Mouse (Mus musculus) liver, adult 2 months (tissue): ENCODE measurements around the gene Gcgr. TPM values are rescaled to one million over a fixed set of nuclear protein-coding genes. Genes with fewer than 3 reads are reported as not detected.
A peak's percentile ranks its signal among the peaks of the same experiment; 100 is the strongest.

Experiments
- DNase-seq: peaks from one replicate; pipeline ENCODE4 v3.0.0-alpha.2; 2011; ENCODE audit warnings: low read depth, low spot score; ENCODE audit errors: extremely low read depth
- H3K27ac ChIP-seq: fragments of 200-500 bp; replicated peaks from 2 replicates; pipeline ENCODE4 v1.5.1; 2012; ENCODE audit warnings: low read depth, mild to moderate bottlenecking, control low read depth, inconsistent platforms, low read length; ENCODE audit not compliant: insufficient read depth
- H3K27me3 ChIP-seq: fragments of 200-500 bp; 2 replicates; pipeline ENCODE4 v1.6.1; 2012; ENCODE audit warnings: mild to moderate bottlenecking, moderate library complexity, low read length, inconsistent platforms; ENCODE audit not compliant: control insufficient read depth, insufficient read depth
- H3K36me3 ChIP-seq: fragments of 200-500 bp; 2 replicates; pipeline ENCODE4 v1.6.1; 2012; ENCODE audit warnings: low read length, inconsistent platforms; ENCODE audit not compliant: control insufficient read depth, insufficient read depth
- H3K4me1 ChIP-seq: fragments of 200-500 bp; 2 replicates; pipeline ENCODE4 v1.6.1; 2011; ENCODE audit warnings: low read length; ENCODE audit not compliant: control insufficient read depth, insufficient read depth
- H3K4me3 ChIP-seq: fragments of 200-500 bp; 2 replicates; pipeline ENCODE4 v1.5.1; 2011; ENCODE audit warnings: low read depth, mild to moderate bottlenecking, control low read depth, low read length, moderate library complexity; ENCODE audit not compliant: insufficient read depth
- H3K79me2 ChIP-seq: fragments of 200-500 bp; 2 replicates; pipeline ENCODE4 v1.6.1; 2012; ENCODE audit warnings: inconsistent platforms, mild to moderate bottlenecking, low read length, moderate library complexity; ENCODE audit not compliant: control insufficient read depth, insufficient read depth
- H3K9ac ChIP-seq: fragments of 200-500 bp; 2 replicates; pipeline ENCODE4 v1.6.1; 2012; ENCODE audit warnings: low read depth, mild to moderate bottlenecking, control low read depth, inconsistent platforms, low read length
- CTCF ChIP-seq: fragments of 200-500 bp; IDR thresholded peaks from 2 replicates; pipeline ENCODE4 v1.5.1; 2011; ENCODE audit warnings: low read depth, low read length, control low read depth
- POLR2A ChIP-seq: fragments of 200-500 bp; IDR thresholded peaks from 2 replicates; pipeline ENCODE4 v1.6.1; 2011; ENCODE audit warnings: low read length, control low read depth; ENCODE audit not compliant: insufficient read depth; ENCODE audit errors: extremely low read depth
- WGBS: fragments of 180-500 bp; shearing (Covaris S2); methylation state at CpG from one replicate; pipeline ENCODE4 v1.1.7; 2018; 5-methylcytosine and 5-hydroxymethylcytosine counted together
- polyA plus RNA-seq: library from polyadenylated mRNA; depleted of rRNA; stranded (reverse); fragments of >200 nt; gene quantifications from 2 replicates; pipeline ENCODE4 v1.2.3, GENCODE M21; 2012
- total RNA-seq: library from RNA; depleted of rRNA; stranded (reverse); fragments of >200 nt; gene quantifications from 2 replicates; pipeline ENCODE4 v1.2.3, GENCODE M21; 2014

Gcgr gene
- total and polyA plus RNA-seq, 2 experiments: 135 to 561 TPM

- Histone ChIP-seq H3K36me3 (peaks cover 22% of the 10 kb centered on the region), H3K27ac (peak overlapping the region; percentile 96), H3K9ac (peak overlapping the region; percentile 94), H3K4me3 (peak overlapping the region; percentile 93), H3K27me3 (no peaks in the 10 kb centered on the region), H3K79me2 (no peaks in the 10 kb centered on the region; the same call in 1 of the 2 replicates), H3K4me1 (peaks cover 32% of the 10 kb centered on the region)
- WGBS: 17% methylated on average over 3 of the region's 3 CpGs
- TF ChIP-seq POLR2A: no peak
- no peak for TF ChIP-seq CTCF
- DNase-seq: peak; percentile 76
These were observed 37.1 kb upstream of the Gcgr start for GRCm38 (mm10) chr11:120493351-120493750.

GRCm38 (mm10) chr11:120493911-120494310 is 36.6 kb upstream of the Gcgr start:
- Histone ChIP-seq H3K27ac (peak overlapping the region; percentile 96), H3K79me2 (no peaks in the 10 kb centered on the region; the same call in 1 of the 2 replicates), H3K36me3 (peaks cover 20% of the 10 kb centered on the region), H3K4me3 (no peak overlapping the region; the same call in 1 of the 2 replicates), H3K9ac (peak overlapping the region; percentile 53), H3K27me3 (no peaks in the 10 kb centered on the region), H3K4me1 (peaks cover 32% of the 10 kb centered on the region)
- peak; percentile 79 for DNase-seq
- 23% methylated on average over 3 of the region's 3 CpGs for WGBS
- TF ChIP-seq CTCF (no peak), POLR2A (no peak)

GRCm38 (mm10) chr11:120497436-120497835 is 33.1 kb upstream of the Gcgr start:
- peaks cover 34% of the 10 kb centered on the region for H3K4me1 ChIP-seq
- TF ChIP-seq CTCF (no peak), POLR2A (no peak)
- H3K9ac ChIP-seq: no peak overlapping the region
- no peaks in the 10 kb centered on the region for H3K27me3 ChIP-seq
- peak; percentile 78 for DNase-seq
- no peaks in the 10 kb centered on the region; the same call in 1 of the 2 replicates for H3K79me2 ChIP-seq
- no peak overlapping the region; the same call in 1 of the 2 replicates for H3K27ac ChIP-seq
- 78% methylated on average over 3 of the region's 3 CpGs for WGBS
- peaks cover 20% of the 10 kb centered on the region for H3K36me3 ChIP-seq
- no peak overlapping the region for H3K4me3 ChIP-seq

GRCm38 (mm10) chr11:120498226-120498625 is 32.3 kb upstream of the Gcgr start:
- Histone ChIP-seq H3K9ac (no peak overlapping the region), H3K4me1 (peaks cover 32% of the 10 kb centered on the region), H3K27ac (0 out of 2 replicates have a peak overlapping the region, but pooled peaks have one; percentile 3), H3K4me3 (no peak overlapping the region), H3K36me3 (peaks cover 20% of the 10 kb centered on the region), H3K27me3 (no peaks in the 10 kb centered on the region), H3K79me2 (no peaks in the 10 kb centered on the region)
- peak; percentile 73 for DNase-seq
- 62% methylated on average over 12 of the region's 12 CpGs for WGBS
- TF ChIP-seq CTCF (no peak), POLR2A (no peak)

- peaks cover 28% of the 10 kb centered on the region for H3K4me1 ChIP-seq
- peaks cover 20% of the 10 kb centered on the region for H3K36me3 ChIP-seq
- H3K27ac ChIP-seq: no peak overlapping the region
- WGBS: 87% methylated on average over 5 of the region's 5 CpGs
- H3K4me3 ChIP-seq: no peak overlapping the region
- TF ChIP-seq CTCF (no peak), POLR2A (no peak)
- DNase-seq: no peak
- no peaks in the 10 kb centered on the region for H3K27me3 ChIP-seq
- no peaks in the 10 kb centered on the region for H3K79me2 ChIP-seq
- H3K9ac ChIP-seq: no peak overlapping the region
These were observed 31.6 kb upstream of the Gcgr start for GRCm38 (mm10) chr11:120498891-120499290.

DNA sequence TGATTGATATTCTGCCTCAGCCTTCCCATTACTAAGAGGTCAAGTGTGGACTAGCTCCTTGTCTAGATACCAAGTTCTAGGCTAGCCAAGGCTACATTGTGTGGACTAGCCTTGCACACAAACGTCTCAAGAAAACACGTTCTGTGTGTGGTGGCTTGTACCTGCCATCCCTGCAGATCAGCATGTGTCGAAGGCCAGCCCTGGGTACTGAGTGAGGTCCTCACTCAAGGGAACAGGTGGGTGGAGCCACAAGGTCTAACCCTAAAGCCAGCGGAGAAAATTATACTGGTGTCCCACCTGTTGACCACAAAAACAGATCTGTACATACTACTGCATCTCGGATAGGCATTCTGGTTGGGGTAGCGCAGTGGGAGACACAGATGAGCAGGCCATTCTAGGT is 30.6 kb upstream of the Gcgr start:
- peak overlapping the region; percentile 42 for H3K27ac ChIP-seq
- TF ChIP-seq CTCF (no peak), POLR2A (no peak)
- no peak for DNase-seq
- H3K9ac ChIP-seq: peak overlapping the region; percentile 0
- no peak overlapping the region for H3K4me3 ChIP-seq
- H3K36me3 ChIP-seq: peaks cover 15% of the 10 kb centered on the region
- 51% methylated on average over 6 of the region's 6 CpGs for WGBS
- H3K79me2 ChIP-seq: no peaks in the 10 kb centered on the region
- no peaks in the 10 kb centered on the region for H3K27me3 ChIP-seq
- peaks cover 24% of the 10 kb centered on the region for H3K4me1 ChIP-seq
